Mouse (Mus musculus): Measurements from ENCODE around the gene Tap2. TPM values are rescaled to one million over a fixed set of nuclear protein-coding genes. Genes with fewer than 3 reads are reported as not detected.

Tap2 gene
- total RNA-seq, 4 experiments from 2014 or later: 12.3 to 18.1 (median 15.9) TPM

- no peak for DNase-seq (ENCODE audit: low spot score in 2 of 2)
Measured at GRCm38 (mm10) chr17:34194723-34195122, 8.6 kb upstream of the Tap2 start.

GRCm38 (mm10) chr17:34196491-34196890, 6.8 kb upstream of the Tap2 start:
- DNase-seq (ENCODE audit: low spot score in 2 of 2): no peak

GRCm38 (mm10) chr17:34196941-34197894, 6.1 kb upstream of the Tap2 start, which contains the start of gene Psmb8:
Gene Psmb8 (plus strand): TSS chr17:34197721.
- DNase-seq (ENCODE audit: low spot score in 2 of 2): peak; percentile 82 to 83

GRCm38 (mm10) chr17:34197904-34198520, 5.3 kb upstream of the Tap2 start:
- no peak for DNase-seq (ENCODE audit: low spot score in 2 of 2)

GRCm38 (mm10) chr17:34198521-34198912, 4.8 kb upstream of the Tap2 start:
- DNase-seq (ENCODE audit: low spot score in 2 of 2): no peak

- DNase-seq (ENCODE audit: low spot score in 2 of 2): no peak
Measured at GRCm38 (mm10) chr17:34199050-34199619, 4.2 kb upstream of the Tap2 start.

GRCm38 (mm10) chr17:34200047-34200446, 3.3 kb upstream of the Tap2 start:
- DNase-seq (ENCODE audit: low spot score in 2 of 2): no peak

- DNase-seq (ENCODE audit: low spot score in 2 of 2): no peak
Measured at GRCm38 (mm10) chr17:34200772-34201505, 2.4 kb upstream of the Tap2 start.

- no peak for DNase-seq (ENCODE audit: low spot score in 2 of 2)
Measured at GRCm38 (mm10) chr17:34201506-34202055, 1.7 kb upstream of the Tap2 start.

GRCm38 (mm10) chr17:34202760-34203442, 426 bp upstream of the Tap2 start:
- DNase-seq (ENCODE audit: low spot score in 2 of 2): no peak

- DNase-seq (ENCODE audit: low spot score in 2 of 2): peak; percentile 60 to 85
Measured at GRCm38 (mm10) chr17:34204303-34205010, 1.1 kb downstream of the Tap2 start.

- no peak for DNase-seq (ENCODE audit: low spot score in 2 of 2)
Measured at GRCm38 (mm10) chr17:34205021-34205745, 1.9 kb downstream of the Tap2 start.

GRCm38 (mm10) chr17:34205746-34206176, 2.4 kb downstream of the Tap2 start:
- DNase-seq (ENCODE audit: low spot score in 2 of 2): no peak

GRCm38 (mm10) chr17:34206731-34207130, 3.4 kb downstream of the Tap2 start:
- DNase-seq (ENCODE audit: low spot score in 2 of 2): no peak

GRCm38 (mm10) chr17:34207456-34207855, 4.1 kb downstream of the Tap2 start:
- no peak for DNase-seq (ENCODE audit: low spot score in 2 of 2)

GRCm38 (mm10) chr17:34207866-34208265, 4.5 kb downstream of the Tap2 start:
- no peak for DNase-seq (ENCODE audit: low spot score in 2 of 2)

- DNase-seq (ENCODE audit: low spot score in 2 of 2): no peak
Measured at GRCm38 (mm10) chr17:34208421-34208820, 5.1 kb downstream of the Tap2 start.

- DNase-seq (ENCODE audit: low spot score in 2 of 2): no peak
Measured at GRCm38 (mm10) chr17:34209680-34210079, 6.4 kb downstream of the Tap2 start.

GRCm38 (mm10) chr17:34210599-34210998, 7.3 kb downstream of the Tap2 start:
- DNase-seq (ENCODE audit: low spot score in 2 of 2): no peak
